Mouse (Mus musculus): Measurements from ENCODE around the gene Iars2. TPM values are rescaled to one million over a fixed set of nuclear protein-coding genes. Genes with fewer than 3 reads are reported as not detected.
A peak's percentile ranks its signal among the peaks of the same experiment; 100 is the strongest.

The Iars2 gene
- polyA plus RNA-seq, 1 experiment: 18.2 TPM

DNA sequence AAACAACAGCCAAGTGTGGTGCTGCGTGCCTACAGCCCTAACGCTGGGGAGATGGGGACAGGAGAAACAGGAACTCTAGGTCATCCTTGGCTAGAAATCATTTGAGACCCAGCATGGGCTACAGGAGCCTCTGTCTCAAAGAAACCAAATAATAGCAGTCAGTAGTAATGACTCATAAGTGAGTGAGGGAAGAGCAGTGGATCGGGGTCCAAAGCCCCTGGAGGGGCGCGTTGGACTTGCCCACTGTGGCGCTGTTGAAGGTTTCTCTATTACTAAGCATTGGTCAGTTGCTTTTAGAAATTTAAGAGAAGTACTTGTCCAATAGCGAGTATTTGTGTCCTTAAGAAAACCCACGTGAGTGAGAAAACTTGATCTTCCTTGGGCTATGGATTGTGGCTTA, 24.2 kb upstream of the Iars2 start:
- TF ChIP-seq POLR2A (IDR thresholded peaks at IDR 0.05; ENCODE audit: borderline replicate concordance, extremely low read depth, insufficient read depth, insufficient read length, poor library complexity, severe bottlenecking) (no peak), CTCF (IDR thresholded peaks at IDR 0.05; ENCODE audit: borderline replicate concordance, extremely low read depth, insufficient read depth, insufficient read length) (no peak)
- no peak for DNase-seq (ENCODE audit: low read depth)

DNA sequence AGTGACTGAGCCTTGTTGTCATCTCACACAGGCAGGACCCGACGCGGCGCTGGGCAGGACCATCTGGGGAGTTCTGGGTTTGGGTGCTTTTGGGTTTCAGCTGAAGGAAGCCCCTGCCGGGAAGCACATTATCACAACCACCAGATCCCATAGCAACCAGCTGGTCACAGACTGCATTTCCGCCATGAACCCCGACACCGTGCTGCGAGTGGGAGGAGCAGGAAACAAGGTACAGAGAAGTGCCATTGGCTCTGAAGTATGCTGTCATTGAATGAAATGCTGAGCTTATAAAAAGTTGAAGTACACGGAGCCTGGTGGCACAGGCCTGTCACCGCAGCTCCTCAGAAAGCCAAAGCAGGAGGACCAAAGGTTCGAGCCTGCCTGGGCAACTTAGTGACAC, 23.0 kb upstream of the Iars2 start:
- TF ChIP-seq POLR2A (IDR thresholded peaks at IDR 0.05; ENCODE audit: borderline replicate concordance, extremely low read depth, insufficient read depth, insufficient read length, poor library complexity, severe bottlenecking) (no peak), CTCF (IDR thresholded peaks at IDR 0.05; ENCODE audit: borderline replicate concordance, extremely low read depth, insufficient read depth, insufficient read length) (no peak)
- no peak for DNase-seq (ENCODE audit: low read depth)

DNA sequence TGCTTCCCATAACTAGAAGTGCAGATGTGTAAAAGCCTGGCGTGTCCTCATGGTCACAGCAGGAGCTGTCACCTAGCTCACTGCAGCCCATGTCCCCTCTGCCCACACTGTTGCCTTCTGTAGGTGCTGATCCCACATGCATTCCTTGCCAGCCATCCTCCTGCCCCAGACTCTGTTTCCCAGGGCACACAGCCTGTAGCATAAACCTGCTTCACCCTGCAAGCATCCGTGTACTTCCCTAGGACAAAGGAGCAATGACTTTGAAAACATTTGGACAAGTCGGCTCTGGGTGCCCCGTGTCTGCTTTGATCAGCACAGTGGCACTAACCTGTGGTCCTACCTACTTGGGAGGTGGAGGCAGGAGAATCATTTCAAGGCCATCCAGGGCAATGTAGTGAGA, 21.4 kb upstream of the Iars2 start:
- DNase-seq (ENCODE audit: low read depth): no peak
- TF ChIP-seq POLR2A (IDR thresholded peaks at IDR 0.05; ENCODE audit: borderline replicate concordance, extremely low read depth, insufficient read depth, insufficient read length, poor library complexity, severe bottlenecking) (no peak), CTCF (IDR thresholded peaks at IDR 0.05; ENCODE audit: borderline replicate concordance, extremely low read depth, insufficient read depth, insufficient read length) (no peak)

DNA sequence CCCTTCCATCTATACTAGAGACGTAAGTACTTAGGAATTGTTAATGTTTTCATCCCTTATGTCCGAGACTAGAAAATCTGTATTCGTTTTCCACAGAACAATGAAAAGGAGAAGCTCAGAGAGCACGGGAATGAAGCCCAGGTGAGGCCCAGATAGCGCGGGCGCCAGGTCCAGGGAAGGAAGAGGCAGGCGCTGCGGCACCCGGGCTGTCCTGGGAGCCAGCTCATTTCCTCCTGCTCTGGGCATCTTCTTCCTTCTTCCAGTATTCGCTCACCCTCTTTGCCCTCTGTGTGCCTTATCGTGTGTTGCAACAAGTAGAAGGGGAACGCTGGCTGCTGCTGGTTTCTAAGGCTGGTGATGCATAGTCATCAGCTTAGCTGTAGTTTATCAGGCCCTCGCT, 20.5 kb upstream of the Iars2 start:
- TF ChIP-seq CTCF (IDR thresholded peaks at IDR 0.05; ENCODE audit: borderline replicate concordance, extremely low read depth, insufficient read depth, insufficient read length): no peak
- TF ChIP-seq POLR2A (IDR thresholded peaks at IDR 0.05; ENCODE audit: borderline replicate concordance, extremely low read depth, insufficient read depth, insufficient read length, poor library complexity, severe bottlenecking): no peak
- no peak for DNase-seq (ENCODE audit: low read depth)

DNA sequence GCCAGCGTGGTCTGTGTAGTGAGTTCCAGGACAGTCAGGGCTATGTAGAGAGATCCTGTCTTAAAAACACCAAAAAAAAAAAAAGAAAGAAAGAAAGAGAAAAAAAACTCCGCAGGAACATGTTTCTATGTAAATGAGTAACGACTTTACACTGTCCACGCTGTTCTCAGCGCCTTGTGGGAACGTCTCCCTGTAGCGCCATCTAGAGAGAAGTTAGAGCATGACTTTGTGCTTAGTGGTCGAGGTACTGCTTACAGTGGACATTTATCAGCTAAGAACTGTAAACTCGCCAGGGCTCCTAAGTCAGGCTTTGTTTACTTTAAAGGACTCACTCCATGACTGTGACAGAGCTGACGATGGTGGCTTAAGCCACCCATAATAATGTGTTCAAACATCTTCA, 17.0 kb upstream of the Iars2 start:
- TF ChIP-seq POLR2A (IDR thresholded peaks at IDR 0.05; ENCODE audit: borderline replicate concordance, extremely low read depth, insufficient read depth, insufficient read length, poor library complexity, severe bottlenecking) (no peak), CTCF (IDR thresholded peaks at IDR 0.05; ENCODE audit: borderline replicate concordance, extremely low read depth, insufficient read depth, insufficient read length) (peak; percentile 33; the same call in 1 of the 2 replicates)
- peak; percentile 17 for DNase-seq (ENCODE audit: low read depth)

DNA sequence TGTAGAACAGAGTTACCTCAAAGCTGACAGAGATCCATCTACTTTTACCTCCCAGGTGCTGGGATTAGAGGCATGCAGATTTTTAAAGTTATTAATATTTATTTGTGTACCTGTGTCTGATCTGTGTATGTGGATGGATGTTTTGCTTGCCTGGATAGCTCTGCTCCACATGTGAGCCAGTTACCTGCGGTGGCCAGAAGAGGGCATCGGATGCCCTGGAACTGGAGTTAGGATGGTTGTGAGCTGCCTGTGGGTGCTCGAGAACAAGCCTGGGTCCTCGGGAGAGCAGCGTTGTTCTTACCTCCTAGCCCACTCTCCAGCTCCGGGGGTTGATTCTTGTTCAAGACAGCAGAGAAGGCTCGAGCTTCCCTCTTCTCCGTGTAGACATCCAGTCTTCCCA, 14.2 kb upstream of the Iars2 start:
- DNase-seq (ENCODE audit: low read depth): no peak
- TF ChIP-seq POLR2A (IDR thresholded peaks at IDR 0.05; ENCODE audit: borderline replicate concordance, extremely low read depth, insufficient read depth, insufficient read length, poor library complexity, severe bottlenecking) (no peak), CTCF (IDR thresholded peaks at IDR 0.05; ENCODE audit: borderline replicate concordance, extremely low read depth, insufficient read depth, insufficient read length) (peak; percentile 36; the same call in 1 of the 2 replicates)

DNA sequence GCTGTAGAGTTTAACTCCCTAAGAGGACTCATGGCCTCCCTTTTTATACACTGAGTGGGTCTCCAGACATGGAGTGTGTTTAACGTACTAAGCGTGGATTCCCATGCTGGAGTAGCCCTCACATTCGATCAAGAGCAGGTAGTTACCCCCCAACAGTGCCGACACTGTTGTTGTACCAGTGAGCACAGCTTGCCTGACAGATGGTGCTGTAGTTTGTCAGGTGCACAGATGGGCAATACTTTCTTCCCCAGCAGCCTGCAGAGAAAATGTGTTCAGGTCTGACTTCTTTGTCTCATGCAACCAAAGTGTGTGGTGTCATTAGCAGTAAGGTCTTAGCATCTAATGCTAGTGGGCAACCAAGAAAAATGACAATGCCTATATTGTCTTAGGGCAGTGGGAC, 13.2 kb upstream of the Iars2 start:
- DNase-seq (ENCODE audit: low read depth): peak; percentile 66

DNA sequence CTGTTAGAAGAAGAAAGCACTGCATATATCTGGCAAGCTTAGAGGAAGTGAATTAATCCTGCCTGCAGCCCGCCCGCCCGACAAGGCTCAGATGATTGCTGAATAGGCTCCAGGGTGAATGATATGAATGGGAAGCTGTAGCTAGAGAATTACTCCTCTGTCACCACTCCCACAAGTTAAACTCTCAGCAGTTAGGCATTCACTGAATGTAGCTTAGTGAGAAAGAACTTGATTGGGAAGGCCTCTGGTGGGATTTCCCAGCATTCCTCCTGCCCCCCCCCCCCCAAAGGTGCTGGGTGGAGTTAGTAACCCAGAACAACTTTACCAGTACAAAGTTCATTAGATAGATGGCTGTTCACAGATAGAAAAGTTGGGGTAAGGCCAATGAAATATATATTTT, 7.3 kb upstream of the Iars2 start:
- DNase-seq (ENCODE audit: low read depth): peak; percentile 47
- TF ChIP-seq POLR2A (IDR thresholded peaks at IDR 0.05; ENCODE audit: borderline replicate concordance, extremely low read depth, insufficient read depth, insufficient read length, poor library complexity, severe bottlenecking) (no peak), CTCF (IDR thresholded peaks at IDR 0.05; ENCODE audit: borderline replicate concordance, extremely low read depth, insufficient read depth, insufficient read length) (no peak)

More for the DNA sequence above, 13.2 kb upstream of the Iars2 start:
- no peak for TF ChIP-seq POLR2A (IDR thresholded peaks at IDR 0.05; ENCODE audit: borderline replicate concordance, extremely low read depth, insufficient read depth, insufficient read length, poor library complexity, severe bottlenecking)
- TF ChIP-seq CTCF (IDR thresholded peaks at IDR 0.05; ENCODE audit: borderline replicate concordance, extremely low read depth, insufficient read depth, insufficient read length): no peak

DNA sequence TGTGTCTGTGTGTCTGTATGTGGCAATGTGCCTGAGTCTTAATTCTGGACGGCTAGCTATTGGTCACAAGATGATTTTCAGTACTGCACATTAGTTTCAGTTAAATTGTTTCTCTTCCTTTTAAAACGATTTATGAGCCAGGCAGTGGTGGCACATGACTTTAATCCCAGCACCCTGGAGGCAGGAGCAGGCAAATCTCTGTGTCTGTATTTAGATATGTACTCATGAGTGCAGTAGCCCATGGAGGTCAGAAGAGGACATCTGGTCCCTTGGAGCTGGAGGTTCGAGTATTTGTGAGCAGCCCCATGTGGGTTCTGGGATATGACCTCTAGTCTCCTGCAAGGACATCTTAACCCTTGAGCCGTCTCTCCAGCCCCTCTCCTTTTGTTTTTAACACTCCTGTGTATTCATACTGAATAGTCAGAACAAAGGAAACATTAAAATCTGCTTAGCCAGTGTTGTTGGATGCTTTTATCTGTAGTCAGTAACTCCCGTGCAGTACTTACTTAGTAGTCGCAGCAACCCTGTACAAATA, 6.1 kb upstream of the Iars2 start:
- no peak for DNase-seq (ENCODE audit: low read depth)
- TF ChIP-seq POLR2A (IDR thresholded peaks at IDR 0.05; ENCODE audit: borderline replicate concordance, extremely low read depth, insufficient read depth, insufficient read length, poor library complexity, severe bottlenecking) (no peak), CTCF (IDR thresholded peaks at IDR 0.05; ENCODE audit: borderline replicate concordance, extremely low read depth, insufficient read depth, insufficient read length) (no peak)

DNA sequence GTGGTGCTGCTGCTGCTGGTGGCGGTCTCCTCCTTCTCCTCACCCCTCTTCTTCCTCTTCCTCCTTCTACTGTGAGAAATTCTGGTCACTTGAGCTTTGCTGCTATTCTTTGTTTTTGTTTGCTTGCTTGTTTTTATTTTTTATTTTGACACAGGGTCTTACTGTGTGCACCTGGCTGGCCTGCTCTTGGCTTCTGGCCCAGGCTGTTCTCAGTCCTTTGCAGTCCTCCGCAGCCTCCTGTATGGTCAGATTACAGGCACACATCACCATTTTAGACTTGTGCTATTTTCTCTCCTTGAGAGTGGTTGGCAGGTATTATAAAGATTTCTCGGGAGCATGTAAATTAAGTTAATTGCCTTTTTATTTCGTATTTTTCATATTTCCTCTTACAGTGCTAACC, 4.9 kb upstream of the Iars2 start:
- DNase-seq (ENCODE audit: low read depth): no peak

DNA sequence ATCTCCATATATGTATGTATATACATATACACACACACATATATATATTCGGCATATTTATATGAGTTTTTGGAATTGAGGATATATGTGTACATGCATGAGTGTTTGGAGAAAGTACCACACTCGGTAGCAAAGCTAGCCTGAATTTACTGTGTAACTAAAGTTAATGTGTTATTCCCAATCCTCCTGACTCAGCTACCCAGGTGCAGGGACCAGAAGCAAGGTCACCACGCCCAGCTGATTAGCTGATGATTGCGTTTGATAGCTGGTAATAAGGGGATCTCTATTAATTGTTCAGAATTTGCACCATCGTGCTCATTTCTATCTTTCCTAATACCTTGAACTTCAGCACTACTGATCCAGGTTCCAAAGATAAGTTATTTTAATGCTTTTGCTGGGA, 4.5 kb upstream of the Iars2 start:
- DNase-seq (ENCODE audit: low read depth): no peak
- no peak for TF ChIP-seq POLR2A (IDR thresholded peaks at IDR 0.05; ENCODE audit: borderline replicate concordance, extremely low read depth, insufficient read depth, insufficient read length, poor library complexity, severe bottlenecking)

More for the DNA sequence above, 4.9 kb upstream of the Iars2 start:
- TF ChIP-seq POLR2A (IDR thresholded peaks at IDR 0.05; ENCODE audit: borderline replicate concordance, extremely low read depth, insufficient read depth, insufficient read length, poor library complexity, severe bottlenecking) (no peak), CTCF (IDR thresholded peaks at IDR 0.05; ENCODE audit: borderline replicate concordance, extremely low read depth, insufficient read depth, insufficient read length) (no peak)

DNA sequence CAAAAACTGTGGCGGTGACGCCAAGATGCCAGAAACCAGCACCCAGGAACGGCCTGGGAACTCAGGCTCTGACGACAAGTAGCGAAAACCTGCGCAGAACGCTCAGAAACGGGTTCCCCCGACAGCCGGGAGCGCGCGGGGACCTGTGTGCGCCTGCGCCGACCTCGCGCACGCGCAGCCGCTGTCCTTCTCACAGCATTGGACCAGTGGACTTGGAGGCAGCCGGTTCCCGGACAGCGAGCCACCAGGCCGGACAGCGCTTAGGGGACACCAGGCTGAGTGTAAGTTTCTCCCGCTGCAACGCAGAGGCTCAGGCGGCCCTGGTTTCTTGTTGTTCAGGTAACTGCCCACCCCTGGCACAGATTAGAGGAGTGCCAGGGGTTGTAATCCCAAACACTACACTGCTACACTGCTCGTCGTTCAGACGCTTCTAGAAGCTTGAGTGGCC, 2.8 kb upstream of the Iars2 start, which contains the start of gene Bpnt1:
TSS of gene Bpnt1 (plus strand) at position 167 of the 448 bp plus-strand sequence.
- TF ChIP-seq POLR2A (IDR thresholded peaks at IDR 0.05; ENCODE audit: borderline replicate concordance, extremely low read depth, insufficient read depth, insufficient read length, poor library complexity, severe bottlenecking): peak; percentile 48; the same call in 1 of the 2 replicates
- TF ChIP-seq CTCF (IDR thresholded peaks at IDR 0.05; ENCODE audit: borderline replicate concordance, extremely low read depth, insufficient read depth, insufficient read length): no peak

More for the DNA sequence above, 2.8 kb upstream of the Iars2 start, which contains the start of gene Bpnt1:
- DNase-seq (ENCODE audit: low read depth): peak; percentile 97
